Mouse (Mus musculus) midbrain, embryonic 15.5 days (tissue): ENCODE measurements around the gene Gm13696. TPM values are rescaled to one million over a fixed set of nuclear protein-coding genes. Genes with fewer than 3 reads are reported as not detected.
"Not testable (repeated sequence)": the region's sequence is repeated elsewhere in the genome, so short reads cannot be mapped to it uniquely, and the experiment has no call there.

Experiments used
- ATAC-seq: fragments of 200-750 bp; cut with Nextera tagmentation; replicated peaks from 2 replicates; pipeline ENCODE4 v1.8.0; 2017; ENCODE audit warnings: moderate TSS enrichment
- H3K27ac ChIP-seq: fragments of 300-500 bp; sonication (generic); 2 replicates; pipeline ENCODE4 v1.5.1; 2015; ENCODE audit warnings: mild to moderate bottlenecking, inconsistent platforms
- H3K27me3 ChIP-seq: fragments of 300-500 bp; sonication (generic); replicated peaks from 2 replicates; pipeline ENCODE4 v1.6.1; 2015; ENCODE audit warnings: inconsistent platforms
- H3K36me3 ChIP-seq: fragments of 300-500 bp; sonication (generic); replicated peaks from 2 replicates; pipeline ENCODE4 v1.6.1; 2015; ENCODE audit warnings: inconsistent platforms
- H3K4me1 ChIP-seq: fragments of 300-500 bp; sonication (generic); 2 replicates; pipeline ENCODE4 v1.6.1; 2015; ENCODE audit warnings: inconsistent platforms
- H3K4me2 ChIP-seq: fragments of 300-500 bp; sonication (generic); 2 replicates; pipeline ENCODE4 v1.6.1; 2015; ENCODE audit warnings: inconsistent platforms, mild to moderate bottlenecking, moderate library complexity
- H3K4me3 ChIP-seq: fragments of 300-500 bp; sonication (generic); 2 replicates; pipeline ENCODE4 v1.5.1; 2015; ENCODE audit warnings: mild to moderate bottlenecking, inconsistent platforms
- H3K9ac ChIP-seq: fragments of 300-500 bp; sonication (generic); 2 replicates; pipeline ENCODE4 v1.6.1; 2015; ENCODE audit warnings: mild to moderate bottlenecking, inconsistent platforms
- H3K9me3 ChIP-seq: fragments of 300-500 bp; sonication (generic); 2 replicates; pipeline ENCODE4 v1.6.1; 2016; ENCODE audit warnings: inconsistent platforms
- WGBS: fragments of 180-500 bp; shearing (Covaris S2); methylation state at CpG from one replicate; pipeline ENCODE4 v1.1.7; 2015; ENCODE audit warnings: mixed read lengths; 5-methylcytosine and 5-hydroxymethylcytosine counted together
- polyA plus RNA-seq: library from polyadenylated mRNA; unstranded; fragments of >200 nt; fragmentation: Nextera tagmentation; extraction: Ambion mirVana; gene quantifications from 2 replicates; pipeline ENCODE4 v1.2.1, GENCODE M21; 2015

The Gm13696 gene
- not detected in 2 replicates for polyA plus RNA-seq

GRCm38 (mm10) chr2:83972823-83973222 is at the start of gene Gm13696:
TSS of gene Gm13696 (plus strand) at chr2:83973123.
- H3K4me1 ChIP-seq, H3K9me3 ChIP-seq, H3K4me2 ChIP-seq, H3K27me3 ChIP-seq, H3K4me3 ChIP-seq, H3K9ac ChIP-seq, ATAC-seq, H3K27ac ChIP-seq, H3K36me3 ChIP-seq: not testable (repeated sequence)
- WGBS = no CpG with 5 or more reads among the region's 6 CpGs

GRCm38 (mm10) chr2:83929478-83930088 is 43.3 kb upstream of the Gm13696 start:
- ATAC-seq = no peak
- Histone ChIP-seq H3K27me3 (no peaks in the 10 kb centered on the region), H3K27ac (no peak overlapping the region), H3K4me1 (no peaks in the 10 kb centered on the region), H3K9me3 (no peaks in the 10 kb centered on the region), H3K4me2 (no peak overlapping the region), H3K36me3 (no peaks in the 10 kb centered on the region), H3K9ac (no peak overlapping the region), H3K4me3 (no peak overlapping the region)
- 43% methylated on average over 2 of the region's 2 CpGs for WGBS

GRCm38 (mm10) chr2:83940931-83941361 is 32.0 kb upstream of the Gm13696 start, which contains the start of gene Zswim2:
TSS of gene Zswim2 (minus strand) at chr2:83941228.
- Histone ChIP-seq H3K9me3 (no peaks in the 10 kb centered on the region), H3K27ac (peak within 1 kb of the TSS; percentile 79), H3K9ac (peak within 1 kb of the TSS; percentile 33), H3K4me1 (peaks cover 9% of the 10 kb centered on the region), H3K36me3 (no peaks in the 10 kb centered on the region), H3K27me3 (no peaks in the 10 kb centered on the region), H3K4me2 (peak within 1 kb of the TSS; percentile 78), H3K4me3 (peak within 1 kb of the TSS; percentile 43)
- ATAC-seq = peak; percentile 100
- 0% methylated on average over 20 of the region's 20 CpGs for WGBS

GRCm38 (mm10) chr2:83941378-83941777 is 31.5 kb upstream of the Gm13696 start:
- H3K27ac ChIP-seq = peak overlapping the region; percentile 79
- no peak overlapping the region for H3K9ac ChIP-seq
- peak overlapping the region; percentile 78 for H3K4me2 ChIP-seq
- no peaks in the 10 kb centered on the region for H3K9me3 ChIP-seq
- WGBS = 26% methylated on average over 3 of the region's 3 CpGs
- peak; percentile 69 for ATAC-seq
- H3K4me3 ChIP-seq = peak overlapping the region; percentile 43
- H3K27me3 ChIP-seq = no peaks in the 10 kb centered on the region
- H3K4me1 ChIP-seq = peaks cover 9% of the 10 kb centered on the region
- no peaks in the 10 kb centered on the region for H3K36me3 ChIP-seq

- WGBS = 80% methylated on average over 4 of the region's 4 CpGs
- H3K27me3 ChIP-seq = no peaks in the 10 kb centered on the region
- H3K36me3 ChIP-seq = no peaks in the 10 kb centered on the region
- no peak for ATAC-seq
- no peaks in the 10 kb centered on the region for H3K9me3 ChIP-seq
- H3K27ac ChIP-seq = no peak overlapping the region
- H3K4me2 ChIP-seq = no peak overlapping the region
- H3K4me1 ChIP-seq = peaks cover 9% of the 10 kb centered on the region
- H3K4me3 ChIP-seq = no peak overlapping the region
- no peak overlapping the region for H3K9ac ChIP-seq
Measured at GRCm38 (mm10) chr2:83941792-83942191, 31.1 kb upstream of the Gm13696 start.

GRCm38 (mm10) chr2:83955393-83955792 is 17.5 kb upstream of the Gm13696 start, which contains the start of gene Gm13698:
TSS of gene Gm13698 (plus strand) at chr2:83955693.
- H3K27ac ChIP-seq, ATAC-seq: not testable (repeated sequence)
- no CpG with 5 or more reads among the region's 6 CpGs for WGBS

GRCm38 (mm10) chr2:83961203-83961602 is 11.7 kb upstream of the Gm13696 start, which contains the start of gene Gm13693:
TSS of gene Gm13693 (plus strand) at chr2:83961503.
- H3K4me2 ChIP-seq, H3K9me3 ChIP-seq, H3K36me3 ChIP-seq, H3K27ac ChIP-seq, H3K4me1 ChIP-seq, H3K9ac ChIP-seq, ATAC-seq, H3K27me3 ChIP-seq, H3K4me3 ChIP-seq: not testable (repeated sequence)
- WGBS = no CpG with 5 or more reads among the region's 6 CpGs

More at GRCm38 (mm10) chr2:83955393-83955792, 17.5 kb upstream of the Gm13696 start, which contains the start of gene Gm13698:
- not testable (repeated sequence) for H3K9me3 ChIP-seq, H3K9ac ChIP-seq, H3K4me1 ChIP-seq, H3K4me2 ChIP-seq, H3K4me3 ChIP-seq, H3K27me3 ChIP-seq, H3K36me3 ChIP-seq

- not testable (repeated sequence) for H3K4me1 ChIP-seq
- WGBS = no CpG with 5 or more reads among the region's 6 CpGs
Measured at GRCm38 (mm10) chr2:83967013-83967412, 5.9 kb upstream of the Gm13696 start, which contains the start of gene Gm13695. TSS of gene Gm13695 (plus strand) at chr2:83967313.

GRCm38 (mm10) chr2:83978633-83979032 is 5.7 kb downstream of the Gm13696 start, which contains the start of gene Gm13694:
TSS of gene Gm13694 (plus strand) at chr2:83978933.
- not testable (repeated sequence) for H3K27ac ChIP-seq, ATAC-seq, H3K4me2 ChIP-seq, H3K9ac ChIP-seq, H3K36me3 ChIP-seq, H3K9me3 ChIP-seq, H3K4me3 ChIP-seq, H3K4me1 ChIP-seq, H3K27me3 ChIP-seq
- no CpG with 5 or more reads among the region's 6 CpGs for WGBS

More at GRCm38 (mm10) chr2:83967013-83967412, 5.9 kb upstream of the Gm13696 start, which contains the start of gene Gm13695:
- H3K27me3 ChIP-seq, ATAC-seq, H3K4me3 ChIP-seq, H3K36me3 ChIP-seq, H3K9me3 ChIP-seq, H3K9ac ChIP-seq, H3K4me2 ChIP-seq, H3K27ac ChIP-seq: not testable (repeated sequence)

- H3K4me2 ChIP-seq, H3K27ac ChIP-seq, H3K9me3 ChIP-seq, H3K9ac ChIP-seq, ATAC-seq, H3K36me3 ChIP-seq, H3K27me3 ChIP-seq, H3K4me1 ChIP-seq, H3K4me3 ChIP-seq: not testable (repeated sequence)
- no CpG with 5 or more reads among the region's 6 CpGs for WGBS
Measured at GRCm38 (mm10) chr2:83984443-83984842, 11.5 kb downstream of the Gm13696 start, which contains the start of gene Gm13697. TSS of gene Gm13697 (plus strand) at chr2:83984743.

GRCm38 (mm10) chr2:83990253-83990652 is 17.3 kb downstream of the Gm13696 start, which contains the start of gene Gm13691:
TSS of gene Gm13691 (plus strand) at chr2:83990553.
- not testable (repeated sequence) for H3K36me3 ChIP-seq, H3K27me3 ChIP-seq
- no CpG with 5 or more reads among the region's 6 CpGs for WGBS

GRCm38 (mm10) chr2:83993639-83994255 is 20.8 kb downstream of the Gm13696 start:
- H3K36me3 ChIP-seq, H3K9me3 ChIP-seq, H3K9ac ChIP-seq, H3K27me3 ChIP-seq, H3K27ac ChIP-seq, H3K4me3 ChIP-seq, H3K4me2 ChIP-seq, H3K4me1 ChIP-seq, ATAC-seq: not testable (repeated sequence)
- 74% methylated on average over 8 of the region's 9 CpGs for WGBS

More at GRCm38 (mm10) chr2:83990253-83990652, 17.3 kb downstream of the Gm13696 start, which contains the start of gene Gm13691:
- not testable (repeated sequence) for ATAC-seq, H3K4me3 ChIP-seq, H3K9ac ChIP-seq, H3K27ac ChIP-seq, H3K9me3 ChIP-seq, H3K4me2 ChIP-seq, H3K4me1 ChIP-seq
